In genomic region chr7:97081242-97081958, GRCm38 (mm10) we compare ENCODE assay signal across 8 mouse cellular contexts. TPM values are rescaled to one million over a fixed set of nuclear protein-coding genes. Genes with fewer than 3 reads are reported as not detected.
DNase-seq lines count a peak whose midpoint lies in the region; ATAC-seq and TF ChIP-seq lines count a peak whose summit lies in the region.

Gene Gab2, plus strand, starts transcription at chr7:97081586.

- WGBS in forebrain, embryonic 13.5 days: 0% methylated on average over 28 of the region's 83 CpGs
- under 1% methylated on average over 63 of the region's 83 CpGs for WGBS in heart, postnatal 0 days
- 0% methylated on average over 50 of the region's 83 CpGs for WGBS in lung, adult 2 months
- WGBS in neural tube, embryonic 15.5 days: under 1% methylated on average over 44 of the region's 83 CpGs

- peak within 1 kb of the TSS; percentile 90 for H3K9ac ChIP-seq in ES-Bruce4 (ENCODE audit: low read depth, poor library complexity, severe bottlenecking)
- peak within 1 kb of the TSS; percentile 91 for H3K9ac ChIP-seq in forebrain, embryonic 13.5 days
- H3K9ac ChIP-seq in heart, postnatal 0 days (replicated peaks; ENCODE audit: low read depth, low read length): peak within 1 kb of the TSS; percentile 97
- H3K9ac ChIP-seq in neural tube, embryonic 15.5 days (replicated peaks): peak within 1 kb of the TSS; percentile 84

- no peak for TF ChIP-seq POLR2A in ES-Bruce4 (IDR thresholded peaks at IDR 0.05; ENCODE audit: insufficient read depth, low read length)
- peak; percentile 55; the same call in 1 of the 2 replicates for TF ChIP-seq POLR2A in lung, adult 2 months (IDR thresholded peaks at IDR 0.05; ENCODE audit: borderline replicate concordance, extremely low read depth, low read depth, low read length)

- peak; percentile 49 for ATAC-seq in cerebellum, adult (ENCODE audit: insufficient number of reproducible peaks, low FRiP score, low TSS enrichment)
- peak; percentile 81 for ATAC-seq in forebrain, embryonic 13.5 days
- peak; percentile 81 for ATAC-seq in heart, postnatal 0 days (ENCODE audit: insufficient read depth, low read depth)
- ATAC-seq in neural tube, embryonic 15.5 days (ENCODE audit: low FRiP score): peak; percentile 86

- TF ChIP-seq EP300 in ES-Bruce4 (IDR thresholded peaks at IDR 0.05; ENCODE audit: insufficient read depth, low read depth, low read length): 0 out of 2 replicates have a peak, but pooled peaks have one; percentile 12
- no peak for TF ChIP-seq EP300 in heart, postnatal 0 days (IDR thresholded peaks at IDR 0.05; ENCODE audit: low read depth)

- H3K4me2 ChIP-seq in forebrain, embryonic 13.5 days: peak within 1 kb of the TSS; percentile 79
- peak within 1 kb of the TSS; percentile 89 for H3K4me2 ChIP-seq in heart, postnatal 0 days (ENCODE audit: low read depth, low read length)
- peak within 1 kb of the TSS; percentile 82 for H3K4me2 ChIP-seq in neural tube, embryonic 15.5 days

- H3K27ac ChIP-seq in ES-Bruce4 (ENCODE audit: insufficient read depth, low read length): no peak within 1 kb of the TSS
- H3K27ac ChIP-seq in forebrain, embryonic 13.5 days: peak within 1 kb of the TSS; percentile 75
- peak within 1 kb of the TSS; percentile 98 for H3K27ac ChIP-seq in heart, postnatal 0 days (ENCODE audit: low read depth)
- H3K27ac ChIP-seq in neural tube, embryonic 15.5 days (replicated peaks): peak within 1 kb of the TSS; percentile 83

- TF ChIP-seq CTCF in ES-Bruce4 (IDR thresholded peaks at IDR 0.05; ENCODE audit: low read depth, low read length): no peak
- no peak for TF ChIP-seq CTCF in heart, postnatal 0 days (IDR thresholded peaks at IDR 0.05; ENCODE audit: low read depth)
- TF ChIP-seq CTCF in lung, adult 2 months (IDR thresholded peaks at IDR 0.05; ENCODE audit: insufficient read depth, low read length): no peak

- H3K27me3 ChIP-seq in ES-Bruce4 (ENCODE audit: control insufficient read depth, insufficient read depth, low read length, poor library complexity, severe bottlenecking): peaks cover 9% of the 10 kb centered on the region
- H3K27me3 ChIP-seq in forebrain, embryonic 13.5 days: no peaks in the 10 kb centered on the region
- no peaks in the 10 kb centered on the region for H3K27me3 ChIP-seq in heart, postnatal 0 days (ENCODE audit: control insufficient read depth, insufficient read depth, low read length)
- H3K27me3 ChIP-seq in neural tube, embryonic 15.5 days (replicated peaks): no peaks in the 10 kb centered on the region

- H3K9me3 ChIP-seq in ES-Bruce4 (replicated peaks; ENCODE audit: control insufficient read depth, insufficient read depth, low read length, poor library complexity, severe bottlenecking): no peaks in the 10 kb centered on the region
- no peaks in the 10 kb centered on the region for H3K9me3 ChIP-seq in forebrain, embryonic 13.5 days (replicated peaks)
- no peaks in the 10 kb centered on the region for H3K9me3 ChIP-seq in heart, postnatal 0 days (replicated peaks; ENCODE audit: control insufficient read depth, low read length)
- no peaks in the 10 kb centered on the region for H3K9me3 ChIP-seq in neural tube, embryonic 15.5 days (replicated peaks)

- peak; percentile 68 for DNase-seq in heart, postnatal 0 days (ENCODE audit: low spot score)
- DNase-seq in kidney, postnatal 4 days: peak; percentile 85 to 92
- peak; percentile 73 for DNase-seq in lung, adult 2 months
- peak; percentile 37 to 47 for DNase-seq in thymus, adult 18-20 months

- H3K4me3 ChIP-seq in ES-Bruce4 (ENCODE audit: low read depth, low read length): peak within 1 kb of the TSS; percentile 68
- peak within 1 kb of the TSS; percentile 93 for H3K4me3 ChIP-seq in forebrain, embryonic 13.5 days
- peak within 1 kb of the TSS; percentile 94 for H3K4me3 ChIP-seq in heart, postnatal 0 days (ENCODE audit: low read depth, low read length)
- peak within 1 kb of the TSS; percentile 82 for H3K4me3 ChIP-seq in lung, adult 2 months (replicated peaks; ENCODE audit: extremely low read depth, low read depth, low read length)
- H3K4me3 ChIP-seq in neural tube, embryonic 15.5 days (replicated peaks): peak within 1 kb of the TSS; percentile 84

- no peaks in the 10 kb centered on the region for H3K36me3 ChIP-seq in ES-Bruce4 (ENCODE audit: control insufficient read depth, insufficient read depth, low read length, poor library complexity, severe bottlenecking)
- H3K36me3 ChIP-seq in forebrain, embryonic 13.5 days (ENCODE audit: poor library complexity, severe bottlenecking): no peaks in the 10 kb centered on the region
- H3K36me3 ChIP-seq in heart, postnatal 0 days (replicated peaks; ENCODE audit: control insufficient read depth, insufficient read depth, low read length): no peaks in the 10 kb centered on the region
- no peaks in the 10 kb centered on the region for H3K36me3 ChIP-seq in neural tube, embryonic 15.5 days

- H3K4me1 ChIP-seq in ES-Bruce4 (ENCODE audit: control insufficient read depth, insufficient read depth, low read length): no peaks in the 10 kb centered on the region
- H3K4me1 ChIP-seq in forebrain, embryonic 13.5 days: peaks cover 12% of the 10 kb centered on the region
- peaks cover 8% of the 10 kb centered on the region; the same call in 1 of the 2 replicates for H3K4me1 ChIP-seq in heart, postnatal 0 days (ENCODE audit: control insufficient read depth, insufficient read depth)
- peaks cover 7% of the 10 kb centered on the region for H3K4me1 ChIP-seq in lung, adult 2 months (ENCODE audit: control insufficient read depth, insufficient read depth, low read length)
- peaks cover 30% of the 10 kb centered on the region for H3K4me1 ChIP-seq in neural tube, embryonic 15.5 days

RNA-seq across cellular contexts. Expression of gene Gab2, which starts in this region (rescaled TPM):
- polyA plus RNA-seq in ES-Bruce4 (2011; ENCODE audit: insufficient read depth, insufficient read length, low read depth, missing spikeins): 2.6 and 3.5 TPM in 2 replicates
- 9.9 and 10.1 TPM in 2 replicates for polyA plus RNA-seq in forebrain, embryonic 13.5 days (2015; fragmentation: Nextera tagmentation; extraction: Ambion mirVana)
- total RNA-seq in heart, postnatal 0 days (2014; rRNA removed; ENCODE audit: low replicate concordance): 13.4 and 20.9 TPM in 2 replicates
- 4.3 and 4.9 TPM in 2 replicates for polyA plus RNA-seq in heart, postnatal 0 days (2015; fragmentation: Nextera tagmentation; extraction: Ambion mirVana)
- polyA plus RNA-seq in lung, adult 2 months (2012; rRNA removed): 22.6 and 25.8 TPM in 2 replicates
- polyA plus RNA-seq in neural tube, embryonic 15.5 days (2015; fragmentation: Nextera tagmentation; extraction: Ambion mirVana): 12.7 and 15.2 TPM in 2 replicates
